Mouse (Mus musculus): ENCODE data around the gene Nek11.
A peak's percentile ranks its signal among the peaks of the same experiment; 100 is the strongest.

The Nek11 gene

GRCm38 (mm10) chr9:105395218-105395627 is at the start of gene Nek11, which contains the start of gene Aste1:
Nek11 (minus strand) TSS chr9:105395524.
Aste1 (plus strand) TSS chr9:105395392.
- DNase-seq (ENCODE audit: low read depth, low spot score), result peak; percentile 83

- no peak for DNase-seq (ENCODE audit: low read depth, low spot score)
These were observed 13.2 kb upstream of the Nek11 start for GRCm38 (mm10) chr9:105408549-105408948.

GRCm38 (mm10) chr9:105394720-105395119 is 604 bp downstream of the Nek11 start:
- no peak for DNase-seq (ENCODE audit: low read depth, low spot score)

- no peak for DNase-seq (ENCODE audit: low read depth, low spot score)
These were observed 4.7 kb downstream of the Nek11 start for GRCm38 (mm10) chr9:105390616-105391015.

GRCm38 (mm10) chr9:105389289-105389688 is 6.0 kb downstream of the Nek11 start:
- DNase-seq (ENCODE audit: low read depth, low spot score), result no peak

- no peak for DNase-seq (ENCODE audit: low read depth, low spot score)
These were observed 7.9 kb downstream of the Nek11 start for GRCm38 (mm10) chr9:105387403-105387802.

- DNase-seq (ENCODE audit: low read depth, low spot score), result no peak
These were observed 15.7 kb downstream of the Nek11 start for GRCm38 (mm10) chr9:105379533-105380145.

GRCm38 (mm10) chr9:105377622-105378021 is 17.7 kb downstream of the Nek11 start:
- DNase-seq (ENCODE audit: low read depth, low spot score), result no peak

- no peak for DNase-seq (ENCODE audit: low read depth, low spot score)
These were observed 18.3 kb downstream of the Nek11 start for GRCm38 (mm10) chr9:105376954-105377530.

- DNase-seq (ENCODE audit: low read depth, low spot score), result no peak
These were observed 18.9 kb downstream of the Nek11 start for GRCm38 (mm10) chr9:105376411-105376810.

GRCm38 (mm10) chr9:105374361-105374760 is 21.0 kb downstream of the Nek11 start:
- peak; percentile 38 for DNase-seq (ENCODE audit: low read depth, low spot score)

GRCm38 (mm10) chr9:105368605-105369004 is 26.7 kb downstream of the Nek11 start:
- DNase-seq (ENCODE audit: low read depth, low spot score), result no peak

- no peak for DNase-seq (ENCODE audit: low read depth, low spot score)
These were observed 29.1 kb downstream of the Nek11 start for GRCm38 (mm10) chr9:105366199-105366598.

- no peak for DNase-seq (ENCODE audit: low read depth, low spot score)
These were observed 31.6 kb downstream of the Nek11 start for GRCm38 (mm10) chr9:105363520-105364231.

GRCm38 (mm10) chr9:105362181-105362580 is 33.1 kb downstream of the Nek11 start:
- DNase-seq (ENCODE audit: low read depth, low spot score), result no peak

- no peak for DNase-seq (ENCODE audit: low read depth, low spot score)
These were observed 46.3 kb downstream of the Nek11 start for GRCm38 (mm10) chr9:105349034-105349433.

- no peak for DNase-seq (ENCODE audit: low read depth, low spot score)
These were observed 46.9 kb downstream of the Nek11 start for GRCm38 (mm10) chr9:105348242-105349031.

- DNase-seq (ENCODE audit: low read depth, low spot score), result no peak
These were observed 52.2 kb downstream of the Nek11 start for GRCm38 (mm10) chr9:105342994-105343656.

- DNase-seq (ENCODE audit: low read depth, low spot score), result no peak
These were observed 52.8 kb downstream of the Nek11 start for GRCm38 (mm10) chr9:105342565-105342964.

GRCm38 (mm10) chr9:105332436-105333016 is 62.8 kb downstream of the Nek11 start:
- DNase-seq (ENCODE audit: low read depth, low spot score), result no peak

GRCm38 (mm10) chr9:105321856-105322255 is 73.5 kb downstream of the Nek11 start:
- DNase-seq (ENCODE audit: low read depth, low spot score), result no peak
